Mouse (Mus musculus) heart, adult 2 months (tissue): ENCODE data around the gene Gpi1.

Experiments
- CTCF ChIP-seq: fragments of 200-600 bp; IDR thresholded peaks from 2 replicates; pipeline ENCODE4 v1.8.1; 2022; ENCODE audit warnings: antibody characterized with exemption, mild to moderate bottlenecking, moderate library complexity
- EP300 ChIP-seq: fragments of 200-500 bp; IDR thresholded peaks from 2 replicates; pipeline ENCODE4 v1.6.1; 2011; ENCODE audit warnings: low read depth, low read length, control low read depth; ENCODE audit not compliant: insufficient read depth
- POLR2A ChIP-seq: fragments of 200-500 bp; IDR thresholded peaks from 2 replicates; pipeline ENCODE4 v1.6.1; 2011; ENCODE audit warnings: mild to moderate bottlenecking, low read depth, low read length, control low read depth; ENCODE audit not compliant: insufficient read depth

GRCm38 (mm10) chr7:34238086-34238485 lies 8.0 kb upstream of the Gpi1 start:
- TF ChIP-seq CTCF (no peak), EP300 (no peak), POLR2A (no peak)
